Mouse (Mus musculus) adipose tissue, adult 10 weeks (tissue): Measurements from ENCODE around the gene Chrm5. TPM values are rescaled to one million over a fixed set of nuclear protein-coding genes. Genes with fewer than 3 reads are reported as not detected.

Experiments
- polyA plus RNA-seq: library from polyadenylated mRNA; stranded (reverse); fragments of 350-450 nt; fragmentation: Illumina TruSeq; extraction: RNeasy Lipid Tissue Mini Kit (QIAGEN cat#74804); gene quantifications from one replicate; pipeline ENCODE4 v1.2.3, GENCODE M21; 2014; ENCODE audit warnings: low read depth, low replicate concordance

Gene Chrm5
- polyA plus RNA-seq: not detected

GRCm38 (mm10) chr2:112480669-112481068, at the start of gene Chrm5:
Gene Chrm5, minus strand, starts transcription at chr2:112480769.

GRCm38 (mm10) chr2:112492856-112493538, 12.4 kb upstream of the Chrm5 start, which contains the start of gene Aven:
Gene Aven, plus strand, starts transcription at chr2:112492964.

GRCm38 (mm10) chr2:112454862-112455564, 25.6 kb downstream of the Chrm5 start, which contains the start of gene Emc7:
Gene Emc7, plus strand, starts transcription at chr2:112454997.

Other genes with a start within 250 kb of the Chrm5 start
- gene Lpcat4, start 241.3 kb downstream of the Chrm5 start, polyA plus RNA-seq: 7.1 TPM
- 0.45 TPM for gene Nutm1, start 221.5 kb downstream of the Chrm5 start, polyA plus RNA-seq
- gene Nop10, start 218.8 kb downstream of the Chrm5 start, polyA plus RNA-seq: 83.2 TPM
- gene Slc12a6, start 214.9 kb downstream of the Chrm5 start, polyA plus RNA-seq: 23.8 TPM
- not detected for gene Gm21985, start 214.5 kb downstream of the Chrm5 start, polyA plus RNA-seq
- 105 TPM for gene Emc4, start 112.7 kb downstream of the Chrm5 start, polyA plus RNA-seq
- gene Katnbl1, start 101.6 kb downstream of the Chrm5 start, polyA plus RNA-seq: 16.6 TPM
- 24.3 TPM for gene Emc7, start 25.8 kb downstream of the Chrm5 start, polyA plus RNA-seq
- gene Aven, start 12.2 kb upstream of the Chrm5 start, polyA plus RNA-seq: 12.7 TPM